Mouse (Mus musculus) stomach, embryonic 16.5 days (tissue): ENCODE data around the gene Olfr1026. TPM values are rescaled to one million over a fixed set of nuclear protein-coding genes. Genes with fewer than 3 reads are reported as not detected.

ENCODE experiments used
- ATAC-seq: fragments of 200-750 bp; cut with Nextera tagmentation; 2 replicates; pipeline ENCODE4 v1.8.0; 2017; ENCODE audit warnings: moderate number of reproducible peaks, moderate TSS enrichment; ENCODE audit not compliant: insufficient read depth, low FRiP score
- H3K27ac ChIP-seq: fragments of 300-500 bp; sonication (generic); 2 replicates; pipeline ENCODE4 v1.5.1; 2014; ENCODE audit warnings: low read length
- H3K27me3 ChIP-seq: fragments of 300-500 bp; sonication (generic); 2 replicates; pipeline ENCODE4 v1.6.1; 2014; ENCODE audit warnings: low read length, control low read depth, mixed read lengths; ENCODE audit not compliant: control insufficient read depth, insufficient read depth
- H3K36me3 ChIP-seq: fragments of 300-500 bp; sonication (generic); 2 replicates; pipeline ENCODE4 v1.6.1; 2014; ENCODE audit warnings: low read length; ENCODE audit not compliant: control insufficient read depth, insufficient read depth
- H3K4me1 ChIP-seq: fragments of 300-500 bp; sonication (generic); 2 replicates; pipeline ENCODE4 v1.6.1; 2014; ENCODE audit warnings: low read length, control low read depth, mixed read lengths; ENCODE audit not compliant: control insufficient read depth, insufficient read depth
- H3K4me2 ChIP-seq: fragments of 300-500 bp; sonication (generic); 2 replicates; pipeline ENCODE4 v1.6.1; 2014; ENCODE audit warnings: low read depth, low read length, mixed read lengths
- H3K4me3 ChIP-seq: fragments of 300-500 bp; sonication (generic); replicated peaks from 2 replicates; pipeline ENCODE4 v1.5.1; 2014; ENCODE audit warnings: mild to moderate bottlenecking, low read length
- H3K9ac ChIP-seq: fragments of 300-500 bp; sonication (generic); 2 replicates; pipeline ENCODE4 v1.6.1; 2014; ENCODE audit warnings: low read length
- H3K9me3 ChIP-seq: fragments of 300-500 bp; sonication (generic); replicated peaks from 2 replicates; pipeline ENCODE4 v1.6.1; 2016; ENCODE audit warnings: low read length, control low read depth; ENCODE audit not compliant: control insufficient read depth
- WGBS: fragments of 180-500 bp; shearing (Covaris S2); extraction: QIAGEN DNeasy Blood & Tissue Kit; methylation state at CpG from one replicate; pipeline ENCODE4 v1.1.7; 2014; 5-methylcytosine and 5-hydroxymethylcytosine counted together
- polyA plus RNA-seq: library from polyadenylated mRNA; unstranded; fragments of >200 nt; fragmentation: Nextera tagmentation; extraction: Ambion mirVana; gene quantifications from 2 replicates; pipeline ENCODE4 v1.2.1, GENCODE M21; 2015

Olfr1026 gene
- not detected in 2 replicates for polyA plus RNA-seq

- no peak for ATAC-seq
- H3K27ac ChIP-seq = no peak within 1 kb of the TSS
- no peak within 1 kb of the TSS for H3K4me3 ChIP-seq
- no peaks in the 10 kb centered on the region for H3K27me3 ChIP-seq
- no peaks in the 10 kb centered on the region for H3K9me3 ChIP-seq
- no peaks in the 10 kb centered on the region for H3K36me3 ChIP-seq
- H3K9ac ChIP-seq = no peak within 1 kb of the TSS
- H3K4me1 ChIP-seq = no peaks in the 10 kb centered on the region
- WGBS = 84% methylated on average over 3 of the region's 3 CpGs
- H3K4me2 ChIP-seq = no peak within 1 kb of the TSS
Measured at GRCm38 (mm10) chr2:85921258-85921657, at the start of gene Olfr1026. TSS of gene Olfr1026 (plus strand) at chr2:85921558.

GRCm38 (mm10) chr2:85885340-85885739 is 36.0 kb upstream of the Olfr1026 start, which contains the start of gene Olfr1023:
TSS of gene Olfr1023 (plus strand) at chr2:85885640.
- 72% methylated on average over 2 of the region's 2 CpGs for WGBS
- Histone ChIP-seq H3K4me3 (no peak within 1 kb of the TSS), H3K9me3 (no peaks in the 10 kb centered on the region), H3K9ac (no peak within 1 kb of the TSS), H3K27ac (no peak within 1 kb of the TSS), H3K4me1 (no peaks in the 10 kb centered on the region), H3K4me2 (no peak within 1 kb of the TSS), H3K27me3 (no peaks in the 10 kb centered on the region), H3K36me3 (no peaks in the 10 kb centered on the region)
- no peak for ATAC-seq

GRCm38 (mm10) chr2:85904952-85905351 is 16.4 kb upstream of the Olfr1026 start, which contains the start of gene Olfr1024:
TSS of gene Olfr1024 (minus strand) at chr2:85905052.
- Histone ChIP-seq H3K9me3 (no peaks in the 10 kb centered on the region), H3K36me3 (no peaks in the 10 kb centered on the region), H3K4me3 (no peak within 1 kb of the TSS), H3K9ac (no peak within 1 kb of the TSS), H3K4me2 (no peak within 1 kb of the TSS), H3K27me3 (no peaks in the 10 kb centered on the region), H3K27ac (no peak within 1 kb of the TSS), H3K4me1 (no peaks in the 10 kb centered on the region)
- WGBS = 85% methylated on average over 3 of the region's 3 CpGs
- no peak for ATAC-seq

- no peak for ATAC-seq
- H3K36me3 ChIP-seq = no peaks in the 10 kb centered on the region
- H3K4me1 ChIP-seq = no peaks in the 10 kb centered on the region
- no peak overlapping the region for H3K4me2 ChIP-seq
- H3K9ac ChIP-seq = no peak overlapping the region
- no peaks in the 10 kb centered on the region for H3K27me3 ChIP-seq
- H3K27ac ChIP-seq = no peak overlapping the region
- no peak overlapping the region for H3K4me3 ChIP-seq
- no peaks in the 10 kb centered on the region for H3K9me3 ChIP-seq
Measured at GRCm38 (mm10) chr2:85913197-85913596, 8.2 kb upstream of the Olfr1026 start.

- no peaks in the 10 kb centered on the region for H3K4me1 ChIP-seq
- H3K9ac ChIP-seq = no peak within 1 kb of the TSS
- H3K27ac ChIP-seq = no peak within 1 kb of the TSS
- no peaks in the 10 kb centered on the region for H3K36me3 ChIP-seq
- H3K4me3 ChIP-seq = no peak within 1 kb of the TSS
- ATAC-seq = no peak
- H3K9me3 ChIP-seq = no peaks in the 10 kb centered on the region
- H3K27me3 ChIP-seq = no peaks in the 10 kb centered on the region
- WGBS = 60% methylated on average over 1 of the region's 1 CpGs
- no peak within 1 kb of the TSS for H3K4me2 ChIP-seq
Measured at GRCm38 (mm10) chr2:85914893-85915292, 6.5 kb upstream of the Olfr1026 start, which contains the start of gene Olfr1025-ps1. TSS of gene Olfr1025-ps1 (plus strand) at chr2:85915193.

GRCm38 (mm10) chr2:85950137-85950536 is 28.8 kb downstream of the Olfr1026 start, which contains the start of gene Olfr1028:
TSS of gene Olfr1028 (plus strand) at chr2:85950437.
- Histone ChIP-seq H3K4me3 (no peak within 1 kb of the TSS), H3K36me3 (no peaks in the 10 kb centered on the region), H3K27me3 (no peaks in the 10 kb centered on the region), H3K9ac (no peak within 1 kb of the TSS), H3K9me3 (no peaks in the 10 kb centered on the region), H3K4me2 (no peak within 1 kb of the TSS), H3K4me1 (no peaks in the 10 kb centered on the region), H3K27ac (no peak within 1 kb of the TSS)
- WGBS = 74% methylated on average over 1 of the region's 1 CpGs
- no peak for ATAC-seq

GRCm38 (mm10) chr2:85973595-85973994 is 52.2 kb downstream of the Olfr1026 start, which contains the start of gene Olfr1029:
TSS of gene Olfr1029 (plus strand) at chr2:85973895.
- no peak for ATAC-seq
- Histone ChIP-seq H3K27ac (no peak within 1 kb of the TSS), H3K4me2 (no peak within 1 kb of the TSS), H3K4me1 (no peaks in the 10 kb centered on the region), H3K9me3 (no peaks in the 10 kb centered on the region), H3K9ac (no peak within 1 kb of the TSS), H3K36me3 (no peaks in the 10 kb centered on the region), H3K4me3 (no peak within 1 kb of the TSS), H3K27me3 (no peaks in the 10 kb centered on the region)
- 86% methylated on average over 2 of the region's 2 CpGs for WGBS

Other genes with a start within 250 kb of the Olfr1026 start
- not detected in 2 replicates for gene Olfr1006, start 242.8 kb upstream of the Olfr1026 start, polyA plus RNA-seq
- not detected in 2 replicates for gene Olfr1008, start 232.1 kb upstream of the Olfr1026 start, polyA plus RNA-seq
- gene Olfr1009, start 206.1 kb upstream of the Olfr1026 start, polyA plus RNA-seq = not detected in 2 replicates
- gene Olfr1012, start 158.8 kb upstream of the Olfr1026 start, polyA plus RNA-seq = not detected in 2 replicates
- not detected in 2 replicates for gene Olfr1013, start 154.5 kb upstream of the Olfr1026 start, polyA plus RNA-seq
- gene Olfr1014, start 148.8 kb upstream of the Olfr1026 start, polyA plus RNA-seq = not detected in 2 replicates
- not detected in 2 replicates for gene Olfr1015, start 139.5 kb upstream of the Olfr1026 start, polyA plus RNA-seq
- gene Olfr1016, start 119.0 kb upstream of the Olfr1026 start, polyA plus RNA-seq = not detected in 2 replicates
- not detected in 2 replicates for gene Olfr1018, start 103.1 kb upstream of the Olfr1026 start, polyA plus RNA-seq
- not detected in 2 replicates for gene Olfr1019, start 76.1 kb upstream of the Olfr1026 start, polyA plus RNA-seq
- gene Olfr1020, start 74.5 kb upstream of the Olfr1026 start, polyA plus RNA-seq = not detected in 2 replicates
- not detected in 2 replicates for gene Olfr1022, start 53.0 kb upstream of the Olfr1026 start, polyA plus RNA-seq
- not detected in 2 replicates for gene Olfr1023, start 35.9 kb upstream of the Olfr1026 start, polyA plus RNA-seq
- not detected in 2 replicates for gene Olfr1024, start 16.5 kb upstream of the Olfr1026 start, polyA plus RNA-seq
- not detected in 2 replicates for gene Olfr1025-ps1, start 6.4 kb upstream of the Olfr1026 start, polyA plus RNA-seq
- not detected in 2 replicates for gene Olfr1028, start 28.9 kb downstream of the Olfr1026 start, polyA plus RNA-seq
- gene Olfr1029, start 52.3 kb downstream of the Olfr1026 start, polyA plus RNA-seq = not detected in 2 replicates
- not detected in 2 replicates for gene Olfr1030, start 57.7 kb downstream of the Olfr1026 start, polyA plus RNA-seq
- not detected in 2 replicates for gene Olfr1031, start 68.7 kb downstream of the Olfr1026 start, polyA plus RNA-seq
- gene Olfr1032, start 84.0 kb downstream of the Olfr1026 start, polyA plus RNA-seq = not detected in 2 replicates
- gene Olfr1033, start 99.1 kb downstream of the Olfr1026 start, polyA plus RNA-seq = 4.9 and 5.4 TPM in 2 replicates
- 0.06 and 0.09 TPM in 2 replicates for gene Olfr1034, start 124.3 kb downstream of the Olfr1026 start, polyA plus RNA-seq
- gene Olfr1036, start 152.4 kb downstream of the Olfr1026 start, polyA plus RNA-seq = not detected in 2 replicates
- gene Olfr1037, start 165.8 kb downstream of the Olfr1026 start, polyA plus RNA-seq = not detected in 2 replicates
- not detected in 2 replicates for gene Olfr1039, start 214.4 kb downstream of the Olfr1026 start, polyA plus RNA-seq
- not detected in 2 replicates for gene Olfr1040, start 225.2 kb downstream of the Olfr1026 start, polyA plus RNA-seq
- not detected in 2 replicates for gene Olfr1042, start 240.3 kb downstream of the Olfr1026 start, polyA plus RNA-seq
- gene Olfr1043, start 246.0 kb downstream of the Olfr1026 start, polyA plus RNA-seq = not detected in 2 replicates